In the genomic region with DNA sequence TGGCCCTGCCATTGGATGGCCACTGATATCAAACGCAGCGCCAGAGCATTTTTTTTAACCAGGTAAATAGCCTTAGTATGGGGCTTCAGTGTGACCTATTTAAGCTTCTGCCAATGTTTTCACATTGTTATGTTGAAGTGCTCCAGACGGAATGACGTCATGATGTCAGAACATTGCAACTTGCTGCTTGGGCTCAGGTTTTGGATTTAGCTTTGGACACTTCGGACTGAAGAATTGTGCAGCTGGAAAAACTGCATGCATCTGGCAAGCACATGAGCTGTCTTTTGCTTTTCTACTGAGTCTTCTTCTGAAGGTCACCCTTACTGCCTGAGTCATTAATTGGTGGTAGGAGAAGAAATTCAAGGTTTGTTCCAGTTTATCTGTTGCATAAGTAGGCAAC, we compare ENCODE assay signal across 8 mouse cellular contexts. TPM values are rescaled to one million over a fixed set of nuclear protein-coding genes. Genes with fewer than 3 reads are reported as not detected.
A peak's percentile ranks its signal among the peaks of the same experiment; 100 is the strongest.
DNase-seq lines count a peak whose midpoint lies in the region; ATAC-seq and TF ChIP-seq lines count a peak whose summit lies in the region.

No protein-coding gene starts in this region.

- DNase-seq in heart, embryonic 10.5 days (ENCODE audit: low spot score), result no peak
- peak; percentile 17 to 35 for DNase-seq in adrenal gland, postnatal 36 days
- no peak for DNase-seq in midbrain, embryonic 10.5 days (ENCODE audit: low spot score)
- DNase-seq in left cerebral cortex, postnatal 36 days (ENCODE audit: low spot score in 2 of 2), result no peak
- no peak for DNase-seq in left cerebral cortex, postnatal 14 days (ENCODE audit: low spot score in 2 of 2)
- no peak for DNase-seq in layer of hippocampus, postnatal 14 days (ENCODE audit: low spot score in 2 of 2)

- peaks cover 55% of the 10 kb centered on the region for H3K4me1 ChIP-seq in heart, embryonic 13.5 days
- peaks cover 9% of the 10 kb centered on the region; the same call in 1 of the 2 replicates for H3K4me1 ChIP-seq in heart, embryonic 10.5 days
- peaks cover 6% of the 10 kb centered on the region for H3K4me1 ChIP-seq in embryonic fibroblast, embryonic 13.5 days (ENCODE audit: control insufficient read depth, insufficient read depth, low read length)
- peaks cover 38% of the 10 kb centered on the region for H3K4me1 ChIP-seq in midbrain, embryonic 10.5 days

- H3K9ac ChIP-seq in heart, embryonic 13.5 days, result no peak overlapping the region

- H3K27me3 ChIP-seq in heart, embryonic 13.5 days (replicated peaks), result no peaks in the 10 kb centered on the region
- no peaks in the 10 kb centered on the region for H3K27me3 ChIP-seq in heart, embryonic 10.5 days (ENCODE audit: insufficient read depth, poor library complexity, severe bottlenecking)
- H3K27me3 ChIP-seq in midbrain, embryonic 10.5 days (ENCODE audit: low read depth, poor library complexity, severe bottlenecking), result no peaks in the 10 kb centered on the region

- no peak for TF ChIP-seq POLR2A in embryonic fibroblast, embryonic 13.5 days (IDR thresholded peaks at IDR 0.05; ENCODE audit: low read depth, low read length)

- no peak overlapping the region for H3K27ac ChIP-seq in heart, embryonic 13.5 days (replicated peaks)
- H3K27ac ChIP-seq in heart, embryonic 10.5 days, result no peak overlapping the region
- H3K27ac ChIP-seq in embryonic fibroblast, embryonic 13.5 days (ENCODE audit: insufficient read depth, low read length), result no peak overlapping the region
- no peak overlapping the region for H3K27ac ChIP-seq in midbrain, embryonic 10.5 days (replicated peaks)

- no peak for TF ChIP-seq CTCF in embryonic fibroblast, embryonic 13.5 days (IDR thresholded peaks at IDR 0.05; ENCODE audit: borderline replicate concordance, insufficient read depth, low read length)

- no peak overlapping the region for H3K4me3 ChIP-seq in heart, embryonic 13.5 days
- no peak overlapping the region for H3K4me3 ChIP-seq in heart, embryonic 10.5 days
- H3K4me3 ChIP-seq in embryonic fibroblast, embryonic 13.5 days (ENCODE audit: insufficient read depth, low read length), result 0 out of 2 replicates have a peak overlapping the region, but pooled peaks have one; percentile 17
- H3K4me3 ChIP-seq in midbrain, embryonic 10.5 days, result peak overlapping the region; percentile 38

- WGBS in heart, embryonic 13.5 days, result 76% methylated on average over 5 of the region's 5 CpGs
- 90% methylated on average over 5 of the region's 5 CpGs for WGBS in heart, embryonic 10.5 days
- WGBS in midbrain, embryonic 10.5 days, result 96% methylated on average over 5 of the region's 5 CpGs

- no peak for ATAC-seq in heart, embryonic 13.5 days (ENCODE audit: extremely low read depth, insufficient number of reproducible peaks, low FRiP score, low TSS enrichment)

- no peaks in the 10 kb centered on the region for H3K9me3 ChIP-seq in heart, embryonic 13.5 days
- H3K9me3 ChIP-seq in heart, embryonic 10.5 days, result no peaks in the 10 kb centered on the region
- H3K9me3 ChIP-seq in midbrain, embryonic 10.5 days (replicated peaks), result no peaks in the 10 kb centered on the region

- intact Hi-C loops in left cerebral cortex, postnatal 36 days (cut with DNase I), result loop anchor here (5.0 kb wide), 1 partner anchor 148 kb away; no protein-coding TSS in a partner anchor
- intact Hi-C loops in left cerebral cortex, postnatal 14 days (cut with DNase I), result loop anchor here (5.0 kb wide), 1 partner anchor 717 kb away; no protein-coding TSS in a partner anchor

- peaks cover 35% of the 10 kb centered on the region for H3K36me3 ChIP-seq in heart, embryonic 13.5 days
- H3K36me3 ChIP-seq in heart, embryonic 10.5 days, result peaks cover 26% of the 10 kb centered on the region
- peaks cover 57% of the 10 kb centered on the region for H3K36me3 ChIP-seq in midbrain, embryonic 10.5 days

- peak overlapping the region; percentile 29 for H3K4me2 ChIP-seq in heart, embryonic 13.5 days

RNA-seq across cellular contexts. Expression of gene Cblb, which starts 3.3 kb away (rescaled TPM):
- 8.4 and 9.2 TPM in 2 replicates for polyA plus RNA-seq in heart, embryonic 13.5 days (2015; fragmentation: Nextera tagmentation; extraction: Ambion mirVana)
- 15.5 and 16.1 TPM in 2 replicates for polyA plus RNA-seq in heart, embryonic 10.5 days (2016; fragmentation: Nextera tagmentation; extraction: Ambion mirVana)
- 10 to 100 TPM; 28.3 to 59.7 TPM for total RNA-seq in adrenal gland, postnatal 36 days (2021)
- polyA plus RNA-seq in embryonic fibroblast, embryonic 13.5 days (2011; ENCODE audit: insufficient read length, low read depth, missing spikeins), result 26.5 and 34.1 TPM in 2 replicates
- 28.3 and 33.5 TPM in 2 replicates for polyA plus RNA-seq in midbrain, embryonic 10.5 days (2016; fragmentation: Nextera tagmentation; extraction: Ambion mirVana)
- 10 to 100 TPM; 19.3 to 21.4 TPM for total RNA-seq in left cerebral cortex, postnatal 36 days (2021)
- 10 to 100 TPM; 20.2 TPM for total RNA-seq in left cerebral cortex, postnatal 14 days (2021)
- total RNA-seq in layer of hippocampus, postnatal 14 days (2021), result 10 to 100 TPM; 31.5 to 32.4 TPM

Comparison
In these comparisons a context has a peak if more than half of its experiments do, and no peak if none do; other contexts are left out.
1. H3K4me3 ChIP-seq: peak in embryonic fibroblast, embryonic 13.5 days (single experiment) and midbrain, embryonic 10.5 days (single experiment); none in heart, embryonic 13.5 days (single experiment) and heart, embryonic 10.5 days (single experiment).
2. DNase-seq: peak in adrenal gland, postnatal 36 days (2 of 2); none in heart, embryonic 10.5 days (single experiment), midbrain, embryonic 10.5 days (single experiment), left cerebral cortex, postnatal 36 days (0 of 2), left cerebral cortex, postnatal 14 days (0 of 2) and layer of hippocampus, postnatal 14 days (0 of 2).